Mouse (Mus musculus) ES-E14 (cell line): ENCODE measurements around the gene Cep70. TPM values are rescaled to one million over a fixed set of nuclear protein-coding genes. Genes with fewer than 3 reads are reported as not detected.

Experiments used
- DNase-seq: peaks from one replicate; pipeline ENCODE4 v3.0.0-alpha.2; 2013; ENCODE audit warnings: low read depth, low spot score
- H3K27ac ChIP-seq: 2 replicates; pipeline ENCODE4 v1.5.1; 2012; ENCODE audit warnings: low read depth, mild to moderate bottlenecking, low read length, moderate library complexity, mixed read lengths; ENCODE audit not compliant: poor library complexity, insufficient read depth, severe bottlenecking
- H3K36me3 ChIP-seq: 2 replicates; pipeline ENCODE4 v1.6.1; 2012; ENCODE audit warnings: mild to moderate bottlenecking, low read length, moderate library complexity, mixed read lengths; ENCODE audit not compliant: control insufficient read depth, poor library complexity, insufficient read depth, severe bottlenecking
- H3K4me1 ChIP-seq, 2 experiments: fragments of 150-350 bp in 1 of 2; sonication (generic) in 1 of 2; 2 replicates each; pipeline ENCODE4 v1.6.1; 2012; ENCODE audit warnings: low read length in 2 of 2, mild to moderate bottlenecking in 1 of 2, mixed read lengths in 1 of 2; ENCODE audit not compliant: control insufficient read depth in 2 of 2, insufficient read depth in 2 of 2, poor library complexity in 1 of 2
- H3K4me3 ChIP-seq, 2 experiments: fragments of 150-350 bp in 1 of 2; sonication (generic) in 1 of 2; 2 replicates each; pipeline ENCODE4 v1.5.1; 2012; ENCODE audit warnings: low read length in 2 of 2, low read depth in 1 of 2, mild to moderate bottlenecking in 1 of 2, mixed read lengths in 1 of 2; ENCODE audit not compliant: insufficient read depth in 1 of 2, poor library complexity in 1 of 2, severe bottlenecking in 1 of 2
- H3K9ac ChIP-seq: 2 replicates; pipeline ENCODE4 v1.6.1; 2012; ENCODE audit warnings: low read depth, mild to moderate bottlenecking, low read length, mixed read lengths; ENCODE audit not compliant: poor library complexity, insufficient read depth, severe bottlenecking
- H3K9me3 ChIP-seq: fragments of 150-350 bp; sonication (generic); 2 replicates; pipeline ENCODE4 v1.6.1; 2012; ENCODE audit warnings: low read depth, mild to moderate bottlenecking, low read length; ENCODE audit not compliant: control insufficient read depth, insufficient read depth
- CHD2 ChIP-seq: IDR thresholded peaks from 2 replicates; pipeline ENCODE4 v1.6.1; 2014; ENCODE audit warnings: mild to moderate bottlenecking, low read depth, low read length, inconsistent platforms
- HCFC1 ChIP-seq: IDR thresholded peaks from 2 replicates; pipeline ENCODE4 v1.6.1; 2012; ENCODE audit warnings: low read length, inconsistent platforms, borderline replicate concordance; ENCODE audit not compliant: insufficient read depth
- MAFK ChIP-seq: IDR thresholded peaks from 2 replicates; pipeline ENCODE4 v1.6.1; 2014; ENCODE audit warnings: mild to moderate bottlenecking, low read depth, low read length, inconsistent platforms; ENCODE audit not compliant: insufficient read depth
- ZC3H11A ChIP-seq: IDR thresholded peaks from 2 replicates; pipeline ENCODE4 v1.6.1; 2012; ENCODE audit warnings: low read depth, mild to moderate bottlenecking, inconsistent platforms, low read length, borderline replicate concordance
- ZNF384 ChIP-seq: IDR thresholded peaks from 2 replicates; pipeline ENCODE4 v1.6.1; 2012; ENCODE audit warnings: low read depth, low read length, inconsistent platforms
- in situ Hi-C, 2 experiments: fragments of 600-800 bp; cut with MboI; formaldehyde crosslinking; loops; one replicate each; pipeline ENCODE4 v1.15.1; 2025; ENCODE audit warnings: low sequenced_read_pairs in 2 of 2, inconsistent platforms in 1 of 2; ENCODE audit not compliant: unreplicated experiment in 2 of 2
- total RNA-seq: library from RNA; depleted of rRNA; stranded (reverse); fragments of 300-350 nt; gene quantifications from 2 replicates; pipeline ENCODE4 v1.2.3, GENCODE M21; 2012; rRNA removed

Gene Cep70
- total RNA-seq, result 18.1 and 22.2 TPM in 2 replicates

- H3K9me3 ChIP-seq, result no peaks in the 10 kb centered on the region
These were observed at the start of gene Cep70 for GRCm38 (mm10) chr9:99243190-99243894. Gene Cep70, plus strand, starts transcription at chr9:99243367.

GRCm38 (mm10) chr9:99212643-99213042, 30.5 kb upstream of the Cep70 start:
- Histone ChIP-seq H3K36me3 (no peaks in the 10 kb centered on the region), H3K27ac (no peak overlapping the region), H3K9me3 (no peaks in the 10 kb centered on the region), H3K4me3 (no peak overlapping the region), H3K9ac (no peak overlapping the region), H3K4me1 (no peaks in the 10 kb centered on the region)
- DNase-seq, result no peak
- TF ChIP-seq MAFK (no peak), HCFC1 (no peak), CHD2 (no peak), ZC3H11A (no peak), ZNF384 (no peak)
- in situ Hi-C loops, result no loop called here

More at GRCm38 (mm10) chr9:99243190-99243894, at the start of gene Cep70:
- H3K27ac ChIP-seq, result peak within 1 kb of the TSS; percentile 55
- peak within 1 kb of the TSS; percentile 83 for H3K9ac ChIP-seq
- peak within 1 kb of the TSS; percentile 91 to 92 for H3K4me3 ChIP-seq
- peaks cover 2 to 5% of the 10 kb centered on the region in 2 experiments; a peak in 2 of 4 replicates for H3K4me1 ChIP-seq
- in situ Hi-C loops, result loop anchor here in 1 of 2 experiments (25.0 kb wide), 1 partner anchor 181 kb away; no protein-coding TSS in a partner anchor
- peak; percentile 96 for DNase-seq
- TF ChIP-seq MAFK, result no peak
- 0 out of 2 replicates have a peak, but pooled peaks have one; percentile 31 for TF ChIP-seq HCFC1
- H3K36me3 ChIP-seq, result peaks cover 1% of the 10 kb centered on the region; the same call in 1 of the 2 replicates

- TF ChIP-seq ZNF384 (no peak), HCFC1 (no peak), CHD2 (no peak), MAFK (no peak), ZC3H11A (no peak)
- no peaks in the 10 kb centered on the region for H3K36me3 ChIP-seq
- no peak overlapping the region for H3K4me3 ChIP-seq
- no peaks in the 10 kb centered on the region for H3K4me1 ChIP-seq
- H3K9me3 ChIP-seq, result no peaks in the 10 kb centered on the region
- H3K9ac ChIP-seq, result no peak overlapping the region
- no peak for DNase-seq
- H3K27ac ChIP-seq, result no peak overlapping the region
- in situ Hi-C loops, result no loop called here
These were observed 27.0 kb upstream of the Cep70 start for GRCm38 (mm10) chr9:99216182-99216581.

- Histone ChIP-seq H3K4me1 (no peaks in the 10 kb centered on the region), H3K9ac (no peak overlapping the region), H3K27ac (no peak overlapping the region), H3K9me3 (no peaks in the 10 kb centered on the region), H3K36me3 (no peaks in the 10 kb centered on the region), H3K4me3 (0 out of 4 replicates have a peak overlapping the region, but pooled peaks of 1 of the 2 experiments have one; percentile 13)
- TF ChIP-seq ZNF384, result no peak
- TF ChIP-seq HCFC1, result 0 out of 2 replicates have a peak, but pooled peaks have one; percentile 40
- TF ChIP-seq ZC3H11A, result 0 out of 2 replicates have a peak, but pooled peaks have one; percentile 57
- TF ChIP-seq CHD2, result 0 out of 2 replicates have a peak, but pooled peaks have one; percentile 23
- no peak for TF ChIP-seq MAFK
- in situ Hi-C loops, result no loop called here
- peak; percentile 56 for DNase-seq
These were observed 25.0 kb upstream of the Cep70 start for GRCm38 (mm10) chr9:99217999-99218719.
